Mouse (Mus musculus) leukemia stem cell, adult 10-12 weeks (primary cell): Measurements from ENCODE around the gene Fam83f. TPM values are rescaled to one million over a fixed set of nuclear protein-coding genes. Genes with fewer than 3 reads are reported as not detected.

Experiments used
- polyA plus RNA-seq: library from polyadenylated mRNA; stranded (reverse); fragments of >175 nt; gene quantifications from 2 replicates; pipeline ENCODE4 v1.2.3, GENCODE M21; 2012; ENCODE audit warnings: low replicate concordance

Gene Fam83f
- polyA plus RNA-seq = 0.09 and 0.33 TPM in 2 replicates

DNA sequence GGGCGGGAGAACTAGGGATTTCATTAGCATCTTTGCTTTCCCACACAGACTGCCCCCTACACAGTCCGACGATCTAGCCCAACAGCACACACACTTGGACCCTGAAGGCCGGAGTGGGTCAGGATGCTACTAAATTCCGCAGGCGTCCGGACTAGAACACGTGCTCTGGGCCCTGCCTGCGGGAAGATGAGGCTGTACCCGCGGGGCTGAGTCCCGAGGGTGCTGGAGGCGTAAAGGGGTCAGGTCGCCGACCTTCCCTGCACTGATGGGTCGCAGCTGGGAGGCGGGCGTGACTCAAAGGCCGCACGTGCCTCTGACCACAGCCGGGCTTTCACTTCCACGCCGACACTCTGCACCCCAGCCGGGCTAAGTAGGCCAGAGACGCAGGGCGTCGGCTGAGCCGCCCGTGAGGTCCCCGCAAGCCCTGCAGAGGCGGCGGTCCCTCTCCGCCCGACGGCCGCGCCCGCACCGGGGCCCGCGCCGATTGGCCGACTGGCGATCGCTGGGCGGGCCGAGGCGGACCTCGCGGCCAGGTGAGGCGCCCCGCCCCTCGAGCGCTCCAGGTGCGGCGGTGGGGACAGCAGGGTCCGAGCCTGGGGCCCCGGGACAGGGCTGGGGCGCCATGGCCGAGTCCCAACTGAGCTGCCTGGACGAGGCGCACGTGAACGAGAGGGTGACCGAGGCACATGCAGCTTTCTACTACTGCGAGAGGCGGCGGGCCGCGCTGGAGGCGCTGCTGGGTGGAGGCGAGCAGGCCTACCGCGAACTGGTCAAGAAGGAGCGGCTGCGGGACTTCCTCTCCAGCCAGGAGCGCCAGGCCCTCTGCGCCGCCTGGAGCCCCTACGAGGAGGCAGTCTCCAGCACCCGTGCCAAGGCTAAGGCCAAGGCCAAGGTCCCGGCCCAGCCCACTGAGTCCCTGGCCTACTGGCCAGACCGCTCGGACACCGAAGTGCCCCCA is at the start of gene Fam83f:
Gene Fam83f (plus strand): TSS at position 553 of the 958 bp plus-strand sequence.

DNA sequence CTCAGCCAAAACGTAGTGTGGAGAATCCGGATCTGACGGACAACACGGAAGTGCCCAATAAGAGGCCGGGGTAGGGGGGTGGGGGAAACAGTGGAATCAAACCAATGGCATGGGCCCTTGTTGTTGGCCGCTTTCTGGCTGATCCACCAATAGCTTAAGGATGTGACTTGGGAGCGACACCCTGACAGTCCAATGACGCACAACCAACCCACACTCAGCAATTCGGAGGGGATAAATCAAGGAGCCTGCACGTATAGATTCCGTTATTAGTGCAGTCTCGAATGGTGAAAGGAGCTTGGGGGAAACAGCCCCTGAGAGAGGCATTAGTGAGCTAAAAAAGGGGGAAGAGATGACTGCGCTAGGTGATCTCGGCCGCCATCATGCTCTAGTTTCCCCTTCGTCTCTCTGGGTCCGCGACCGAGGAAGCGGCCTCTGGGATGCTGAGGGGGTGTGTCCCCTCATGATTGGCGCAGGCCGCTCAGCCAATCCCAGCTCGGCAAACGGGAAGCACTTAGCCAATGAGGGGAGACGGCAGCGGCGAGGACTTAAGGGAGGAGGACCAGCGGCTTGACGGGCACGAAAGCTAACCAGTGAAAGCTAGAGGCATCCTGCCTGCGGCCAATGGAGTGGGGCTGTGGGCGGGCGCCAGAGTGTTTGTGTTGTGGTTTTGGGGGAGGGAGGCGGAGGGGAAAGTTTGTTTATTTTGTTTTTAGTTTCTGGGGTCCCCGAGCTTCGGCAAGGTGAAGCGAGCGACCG is 39.1 kb downstream of the Fam83f start, which contains the start of gene Tnrc6b:
Gene Tnrc6b (plus strand): TSS at position 706 of the 756 bp plus-strand sequence.

Other genes starting within 250 kb of the Fam83f start
- gene Enthd1, start 106.7 kb upstream of the Fam83f start, polyA plus RNA-seq = not detected in 2 replicates
- 24.1 and 40.6 TPM in 2 replicates for gene Grap2, start 99.3 kb upstream of the Fam83f start, polyA plus RNA-seq
- gene Tnrc6b, start 39.5 kb downstream of the Fam83f start, polyA plus RNA-seq = 36.6 and 42.8 TPM in 2 replicates